Mouse (Mus musculus) forebrain, embryonic 12.5 days (tissue): ENCODE results near the gene Gm6502. TPM values are rescaled to one million over a fixed set of nuclear protein-coding genes. Genes with fewer than 3 reads are reported as not detected.
"Not testable (repeated sequence)": the region's sequence is repeated elsewhere in the genome, so short reads cannot be mapped to it uniquely, and the experiment has no call there.

Experiments used
- ATAC-seq: fragments of 200-750 bp; cut with Nextera tagmentation; 2 replicates; pipeline ENCODE4 v1.8.0; 2017; ENCODE audit warnings: moderate TSS enrichment; ENCODE audit not compliant: low FRiP score
- H3K27ac ChIP-seq: fragments of 300-500 bp; sonication (generic); 2 replicates; pipeline ENCODE4 v1.5.1; 2016; ENCODE audit warnings: mild to moderate bottlenecking
- H3K27me3 ChIP-seq: fragments of 300-500 bp; sonication (generic); 2 replicates; pipeline ENCODE4 v1.6.1; 2016; ENCODE audit warnings: mild to moderate bottlenecking
- H3K36me3 ChIP-seq: fragments of 300-500 bp; sonication (generic); replicated peaks from 2 replicates; pipeline ENCODE4 v1.6.1; 2016; ENCODE audit warnings: mild to moderate bottlenecking
- H3K4me1 ChIP-seq: fragments of 300-500 bp; sonication (generic); 2 replicates; pipeline ENCODE4 v1.6.1; 2016
- H3K4me2 ChIP-seq: fragments of 300-500 bp; sonication (generic); 2 replicates; pipeline ENCODE4 v1.6.1; 2016; ENCODE audit warnings: mild to moderate bottlenecking, moderate library complexity
- H3K4me3 ChIP-seq: fragments of 300-500 bp; sonication (generic); replicated peaks from 2 replicates; pipeline ENCODE4 v1.5.1; 2016; ENCODE audit warnings: mild to moderate bottlenecking
- H3K9ac ChIP-seq: fragments of 300-500 bp; sonication (generic); 2 replicates; pipeline ENCODE4 v1.6.1; 2016; ENCODE audit warnings: mild to moderate bottlenecking
- H3K9me3 ChIP-seq: fragments of 300-500 bp; sonication (generic); 2 replicates; pipeline ENCODE4 v1.6.1; 2016
- WGBS: fragments of 180-500 bp; shearing (Covaris S2); methylation state at CpG from one replicate; pipeline ENCODE4 v1.1.7; 2016; 5-methylcytosine and 5-hydroxymethylcytosine counted together
- polyA plus RNA-seq: library from polyadenylated mRNA; unstranded; fragments of >200 nt; fragmentation: Nextera tagmentation; extraction: Ambion mirVana; gene quantifications from 2 replicates; pipeline ENCODE4 v1.2.1, GENCODE M21; 2016

Gm6502 gene
- not detected in 2 replicates for polyA plus RNA-seq

- H3K9me3 ChIP-seq, ATAC-seq, H3K4me3 ChIP-seq, H3K4me1 ChIP-seq, H3K4me2 ChIP-seq, H3K9ac ChIP-seq, H3K27me3 ChIP-seq, H3K27ac ChIP-seq, H3K36me3 ChIP-seq: not testable (repeated sequence)
- WGBS, result no CpG with 5 or more reads among the region's 2 CpGs
Measured at GRCm38 (mm10) chr5:94314135-94314534, at the start of gene Gm6502. TSS of gene Gm6502 (plus strand) at chr5:94314435.

- H3K4me1 ChIP-seq, H3K36me3 ChIP-seq, H3K4me3 ChIP-seq, H3K27me3 ChIP-seq, H3K27ac ChIP-seq, ATAC-seq, H3K9me3 ChIP-seq, H3K9ac ChIP-seq, H3K4me2 ChIP-seq: not testable (repeated sequence)
- WGBS, result 96% methylated on average over 1 of the region's 1 CpGs
Measured at GRCm38 (mm10) chr5:94306696-94307095, 7.5 kb upstream of the Gm6502 start, which contains the start of gene A430089I19Rik. TSS of gene A430089I19Rik (minus strand) at chr5:94306796.

GRCm38 (mm10) chr5:94339449-94339848, 25.2 kb downstream of the Gm6502 start, which contains the start of gene AA792892:
TSS of gene AA792892 (plus strand) at chr5:94339749.
- not testable (repeated sequence) for H3K27ac ChIP-seq, H3K36me3 ChIP-seq, H3K4me2 ChIP-seq, ATAC-seq, H3K4me3 ChIP-seq, H3K9ac ChIP-seq, H3K4me1 ChIP-seq, H3K27me3 ChIP-seq, H3K9me3 ChIP-seq
- no CpG with 5 or more reads among the region's 2 CpGs for WGBS

Other genes starting within 250 kb of the Gm6502 start
- not detected in 2 replicates for gene BC061212, start 243.9 kb upstream of the Gm6502 start, polyA plus RNA-seq
- gene Gm6351, start 238.1 kb upstream of the Gm6502 start, polyA plus RNA-seq, result not detected in 2 replicates
- gene Gm3106, start 96.4 kb upstream of the Gm6502 start, polyA plus RNA-seq, result not detected in 2 replicates
- gene A430089I19Rik, start 7.6 kb upstream of the Gm6502 start, polyA plus RNA-seq, result not detected in 2 replicates
- not detected in 2 replicates for gene AA792892, start 25.3 kb downstream of the Gm6502 start, polyA plus RNA-seq
- gene Gm7682, start 131.3 kb downstream of the Gm6502 start, polyA plus RNA-seq, result not detected in 2 replicates
- not detected in 2 replicates for gene Gm3139, start 211.9 kb downstream of the Gm6502 start, polyA plus RNA-seq